Mouse (Mus musculus) erythroblast, adult 5-6 weeks (primary cell): Measurements from ENCODE around the gene Gm13023. TPM values are rescaled to one million over a fixed set of nuclear protein-coding genes. Genes with fewer than 3 reads are reported as not detected.
"Not testable (repeated sequence)": the region's sequence is repeated elsewhere in the genome, so short reads cannot be mapped to it uniquely, and the experiment has no call there.

Experiments used
- ATAC-seq: replicated peaks from 2 replicates; pipeline ENCODE4 v1.8.0; 2016; ENCODE audit warnings: moderate number of reproducible peaks, mild to moderate bottlenecking, moderate TSS enrichment, inconsistent platforms; ENCODE audit not compliant: poor library complexity, low FRiP score, severe bottlenecking
- total RNA-seq, 2 experiments: library from RNA; stranded (forward) in 1 of 2; stranded (reverse) in 1 of 2; fragments of 150-400 nt in 1 of 2; fragments of 200-764, 138-1000 nt in 1 of 2; gene quantifications; 2 replicates each; pipeline versions ENCODE4 v1.2.3 to v1.2.4; 2015 to 2017; ENCODE audit warnings: low replicate concordance in 2 of 2

Gene Gm13023
- total RNA-seq (2015; ENCODE audit: low replicate concordance) (not detected in 2 replicates), total RNA-seq (2017; ENCODE audit: low replicate concordance) (not detected in 2 replicates)

DNA sequence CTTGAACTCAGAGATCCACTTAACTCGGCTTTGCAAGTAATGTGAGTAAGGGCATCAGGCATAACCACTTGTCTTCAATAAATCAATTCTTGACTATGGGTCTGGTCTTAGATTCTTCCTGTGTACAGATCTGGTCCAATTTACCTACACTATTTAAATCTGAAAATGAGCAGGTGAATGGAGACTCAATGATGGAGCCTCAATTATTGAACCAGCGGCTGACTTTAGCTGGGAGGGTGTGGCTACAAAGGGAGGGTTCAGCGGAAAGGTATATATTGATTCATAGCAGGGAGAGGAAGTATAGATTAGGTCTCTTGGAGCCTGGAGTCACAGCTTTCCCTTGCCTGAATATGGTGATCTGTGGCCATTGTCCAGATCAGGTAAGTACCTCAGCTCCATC lies at the start of gene Gm13023:
Gene Gm13023, plus strand, starts transcription at position 301 of the 400 bp plus-strand sequence.
- not testable (repeated sequence) for ATAC-seq

DNA sequence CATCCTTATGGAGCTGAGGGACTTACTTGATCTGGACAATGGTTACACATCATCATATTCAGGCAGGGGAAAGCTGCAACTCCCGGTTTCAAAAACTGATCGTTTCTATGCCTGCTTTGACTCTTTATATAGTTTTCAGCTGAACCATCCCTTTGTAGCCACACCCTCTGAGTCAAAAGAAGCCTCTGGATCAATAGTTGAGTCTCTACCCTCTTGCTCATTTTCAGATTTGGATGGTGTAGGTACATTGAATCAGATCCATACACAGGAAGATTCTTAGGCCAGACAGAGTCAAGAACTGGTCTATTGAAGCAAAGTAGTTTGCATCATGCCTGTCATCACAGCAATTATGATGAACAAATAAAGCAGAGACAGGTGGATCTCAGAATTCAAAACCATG lies 26.8 kb downstream of the Gm13023 start, which contains the start of gene Gm13084:
Gene Gm13084, minus strand, starts transcription at position 101 of the 400 bp plus-strand sequence.
- ATAC-seq: no peak

Other genes starting within 250 kb of the Gm13023 start
- not detected in 2 replicates for gene BC080695, start 237.7 kb upstream of the Gm13023 start, total RNA-seq (2015; ENCODE audit: low replicate concordance)
- gene BC080695, start 237.7 kb upstream of the Gm13023 start, total RNA-seq (2017; ENCODE audit: low replicate concordance): not detected in 2 replicates
- not detected in 2 replicates for gene Gm13057, start 237.6 kb upstream of the Gm13023 start, total RNA-seq (2015; ENCODE audit: low replicate concordance)
- not detected in 2 replicates for gene Gm13057, start 237.6 kb upstream of the Gm13023 start, total RNA-seq (2017; ENCODE audit: low replicate concordance)
- gene Gm13083, start 174.3 kb upstream of the Gm13023 start, total RNA-seq (2015; ENCODE audit: low replicate concordance): not detected in 2 replicates
- not detected in 2 replicates for gene Gm13083, start 174.3 kb upstream of the Gm13023 start, total RNA-seq (2017; ENCODE audit: low replicate concordance)
- gene Gm13088, start 132.1 kb upstream of the Gm13023 start, total RNA-seq (2015; ENCODE audit: low replicate concordance): not detected in 2 replicates
- gene Gm13088, start 132.1 kb upstream of the Gm13023 start, total RNA-seq (2017; ENCODE audit: low replicate concordance): not detected in 2 replicates
- gene Gm13089, start 86.6 kb upstream of the Gm13023 start, total RNA-seq (2015; ENCODE audit: low replicate concordance): not detected in 2 replicates
- not detected in 2 replicates for gene Gm13089, start 86.6 kb upstream of the Gm13023 start, total RNA-seq (2017; ENCODE audit: low replicate concordance)
- gene Gm13078, start 69.9 kb upstream of the Gm13023 start, total RNA-seq (2015; ENCODE audit: low replicate concordance): not detected in 2 replicates
- gene Gm13078, start 69.9 kb upstream of the Gm13023 start, total RNA-seq (2017; ENCODE audit: low replicate concordance): not detected in 2 replicates
- gene Gm13084, start 26.7 kb downstream of the Gm13023 start, total RNA-seq (2015; ENCODE audit: low replicate concordance): not detected in 2 replicates
- not detected in 2 replicates for gene Gm13084, start 26.7 kb downstream of the Gm13023 start, total RNA-seq (2017; ENCODE audit: low replicate concordance)
- gene Gm13103, start 57.1 kb downstream of the Gm13023 start, total RNA-seq (2015; ENCODE audit: low replicate concordance): not detected in 2 replicates
- not detected in 2 replicates for gene Gm13103, start 57.1 kb downstream of the Gm13023 start, total RNA-seq (2017; ENCODE audit: low replicate concordance)
- gene Pramef6, start 111.0 kb downstream of the Gm13023 start, total RNA-seq (2015; ENCODE audit: low replicate concordance): not detected in 2 replicates
- not detected in 2 replicates for gene Pramef6, start 111.0 kb downstream of the Gm13023 start, total RNA-seq (2017; ENCODE audit: low replicate concordance)
- not detected in 2 replicates for gene Pramef25, start 161.7 kb downstream of the Gm13023 start, total RNA-seq (2015; ENCODE audit: low replicate concordance)
- gene Pramef25, start 161.7 kb downstream of the Gm13023 start, total RNA-seq (2017; ENCODE audit: low replicate concordance): not detected in 2 replicates
- not detected in 2 replicates for gene Gm13101, start 177.6 kb downstream of the Gm13023 start, total RNA-seq (2015; ENCODE audit: low replicate concordance)
- gene Gm13101, start 177.6 kb downstream of the Gm13023 start, total RNA-seq (2017; ENCODE audit: low replicate concordance): not detected in 2 replicates
- not detected in 2 replicates for gene Pramef17, start 205.0 kb downstream of the Gm13023 start, total RNA-seq (2015; ENCODE audit: low replicate concordance)
- not detected in 2 replicates for gene Pramef17, start 205.0 kb downstream of the Gm13023 start, total RNA-seq (2017; ENCODE audit: low replicate concordance)